ENCODE assay signal across 7 mouse cellular contexts in genomic region chr19:28678646-28679270, GRCm38 (mm10). TPM values are rescaled to one million over a fixed set of nuclear protein-coding genes. Genes with fewer than 3 reads are reported as not detected.
DNase-seq lines count a peak whose midpoint lies in the region; ATAC-seq and TF ChIP-seq lines count a peak whose summit lies in the region.

No protein-coding gene starts in this region.

- no peaks in the 10 kb centered on the region for H3K27me3 ChIP-seq in C2C12 (ENCODE audit: control insufficient read depth, insufficient read depth, insufficient read length)
- peaks cover 16% of the 10 kb centered on the region; the same call in 1 of the 2 replicates for H3K27me3 ChIP-seq in heart, embryonic 12.5 days (replicated peaks)
- H3K27me3 ChIP-seq in limb, embryonic 11.5 days (ENCODE audit: control insufficient read depth, insufficient read depth, low read length), result peaks cover 10% of the 10 kb centered on the region

- no peaks in the 10 kb centered on the region for H3K36me3 ChIP-seq in C2C12 (ENCODE audit: control insufficient read depth, insufficient read depth)
- H3K36me3 ChIP-seq in heart, embryonic 12.5 days, result no peaks in the 10 kb centered on the region
- no peaks in the 10 kb centered on the region for H3K36me3 ChIP-seq in limb, embryonic 11.5 days (ENCODE audit: control insufficient read depth, insufficient read depth, low read length)

- intact Hi-C loops in left cerebral cortex, postnatal 14 days (cut with DNase I), result no loop called here
- intact Hi-C loops in left cerebral cortex, postnatal 36 days (cut with DNase I), result no loop called here

- H3K27ac ChIP-seq in heart, embryonic 12.5 days (ENCODE audit: poor library complexity, severe bottlenecking), result no peak overlapping the region
- H3K27ac ChIP-seq in limb, embryonic 11.5 days (replicated peaks; ENCODE audit: low read depth, low read length), result no peak overlapping the region

- peaks cover 29% of the 10 kb centered on the region for H3K79me3 ChIP-seq in C2C12 (ENCODE audit: low read depth)

- peaks cover 54% of the 10 kb centered on the region for H3K79me2 ChIP-seq in C2C12 (ENCODE audit: control insufficient read depth, insufficient read depth)

- ATAC-seq in heart, embryonic 12.5 days (ENCODE audit: insufficient number of reproducible peaks, low FRiP score), result no peak
- ATAC-seq in limb, embryonic 11.5 days (ENCODE audit: insufficient number of reproducible peaks, low FRiP score, low TSS enrichment, low read depth), result no peak

- peak overlapping the region; percentile 63 for H3K9ac ChIP-seq in heart, embryonic 12.5 days
- peak overlapping the region; percentile 70 for H3K9ac ChIP-seq in limb, embryonic 11.5 days (ENCODE audit: low read length)

- H3K4me2 ChIP-seq in heart, embryonic 12.5 days, result peak overlapping the region; percentile 96
- peak overlapping the region; percentile 99 for H3K4me2 ChIP-seq in limb, embryonic 11.5 days (ENCODE audit: low read depth, severe bottlenecking)

- H3K4me3 ChIP-seq in C2C12 (ENCODE audit: insufficient read depth, poor library complexity, severe bottlenecking), result peak overlapping the region; percentile 72
- H3K4me3 ChIP-seq in heart, embryonic 12.5 days, result peak overlapping the region; percentile 75
- peak overlapping the region; percentile 54 for H3K4me3 ChIP-seq in limb, embryonic 11.5 days (ENCODE audit: low read depth, low read length)

- under 1% methylated on average over 30 of the region's 30 CpGs for WGBS in heart, embryonic 12.5 days
- whole genome bisulfite sequencing in limb, embryonic 11.5 days, result under 1% methylated on average over 30 of the region's 30 CpGs

- H3K4me1 ChIP-seq in heart, embryonic 12.5 days (replicated peaks), result peaks cover 8% of the 10 kb centered on the region; the same call in 1 of the 2 replicates
- H3K4me1 ChIP-seq in limb, embryonic 11.5 days (ENCODE audit: control insufficient read depth, insufficient read depth, low read length), result peaks cover 12% of the 10 kb centered on the region

- no peak for TF ChIP-seq CTCF in C2C12 (IDR thresholded peaks at IDR 0.05; ENCODE audit: control insufficient read depth, insufficient read depth, insufficient read length)

- peak overlapping the region; percentile 91 for H3ac ChIP-seq in C2C12 (ENCODE audit: control insufficient read depth, insufficient read length, low read depth)

- H3K9me3 ChIP-seq in heart, embryonic 12.5 days (replicated peaks), result no peaks in the 10 kb centered on the region
- no peaks in the 10 kb centered on the region for H3K9me3 ChIP-seq in limb, embryonic 11.5 days (ENCODE audit: control insufficient read depth, low read length)

- peak; percentile 45 for DNase-seq in Muller cell, postnatal 12 days (ENCODE audit: inconsistent ontology term)
- DNase-seq in limb, embryonic 11.5 days (ENCODE audit: low spot score), result peak; percentile 50
- DNase-seq in natural killer cell, adult 2 months (ENCODE audit: low spot score in 2 of 2), result peak; percentile 4 to 6
- no peak for DNase-seq in left cerebral cortex, postnatal 14 days (ENCODE audit: low spot score in 2 of 2)
- no peak for DNase-seq in left cerebral cortex, postnatal 36 days (ENCODE audit: low spot score in 2 of 2)

TF ChIP-seq in C2C12, 6 proteins besides CTCF, POLR2A, EP300 and RAD21:
- TF ChIP-seq USF1 (IDR thresholded peaks at IDR 0.05; ENCODE audit: low read depth), result no peak
- no peak for TF ChIP-seq MAX (IDR thresholded peaks at IDR 0.05)
- no peak for TF ChIP-seq MYOG (IDR thresholded peaks at IDR 0.05; ENCODE audit: control insufficient read depth, extremely low read depth, insufficient read length)
- no peak for TF ChIP-seq CEBPB (IDR thresholded peaks at IDR 0.05; ENCODE audit: low read depth)
- TF ChIP-seq MYOD1 (IDR thresholded peaks at IDR 0.05; ENCODE audit: control insufficient read depth, insufficient read length, low read depth), result no peak
- TF ChIP-seq FOSL1 (IDR thresholded peaks at IDR 0.05; ENCODE audit: insufficient read depth, low read length, poor library complexity, severe bottlenecking), result no peak

RNA-seq across cellular contexts. Expression of gene Glis3, which starts 1.1 kb away (rescaled TPM):
- 2.9 TPM for polyA plus RNA-seq in C2C12 (2012; fragmentation: generic; extraction: Trizol)
- 0.72 and 1.7 TPM in 2 replicates for polyA plus RNA-seq in heart, embryonic 12.5 days (2016; fragmentation: Nextera tagmentation; extraction: Ambion mirVana)
- 2.7 and 3.2 TPM in 2 replicates for polyA plus RNA-seq in limb, embryonic 11.5 days (2014; fragmentation: Nextera tagmentation; extraction: Ambion mirVana)
- total RNA-seq in left cerebral cortex, postnatal 14 days (2021), result 1 to 10 TPM; 4.6 to 5.0 TPM
- 1 to 10 TPM; 4.4 to 7.2 TPM for total RNA-seq in left cerebral cortex, postnatal 36 days (2021)

Comparison
In these comparisons a context has a peak if more than half of its experiments do, and no peak if none do; other contexts are left out.
1. DNase-seq: peak in Muller cell, postnatal 12 days (single experiment), limb, embryonic 11.5 days (single experiment) and natural killer cell, adult 2 months (2 of 2); none in left cerebral cortex, postnatal 14 days (0 of 2) and left cerebral cortex, postnatal 36 days (0 of 2).
2. Peak in every context shown above with its lines, with median percentiles within 50 percentile points of each other: H3K4me3 ChIP-seq.